Mouse (Mus musculus) heart, adult 2 months (tissue): ENCODE data around the gene Hist1h3b.

Experiments
- CTCF ChIP-seq: fragments of 200-600 bp; IDR thresholded peaks from 2 replicates; pipeline ENCODE4 v1.8.1; 2022; ENCODE audit warnings: antibody characterized with exemption, mild to moderate bottlenecking, moderate library complexity
- EP300 ChIP-seq: fragments of 200-500 bp; IDR thresholded peaks from 2 replicates; pipeline ENCODE4 v1.6.1; 2011; ENCODE audit warnings: low read depth, low read length, control low read depth; ENCODE audit not compliant: insufficient read depth

GRCm38 (mm10) chr13:23729192-23729525, 22.9 kb upstream of the Hist1h3b start:
- TF ChIP-seq CTCF (no peak), EP300 (no peak)
